Mouse (Mus musculus) hindlimb bud, embryonic 11.5 days (tissue): ENCODE measurements at regions not wholly inside any gene's neighbourhood (a gene's known extent, or its start where the extent isn't known, plus 50 kb on each side); places are given as distances from the start of the nearest gene placed in this dataset.

Experiments
- DNase-seq: peaks from one replicate; pipeline ENCODE4 v3.0.0-alpha.2; 2012; ENCODE audit warnings: low read depth, low spot score; ENCODE audit errors: extremely low spot score

GRCm38 (mm10) chr15:87074559-87074958, 469.5 kb upstream of the Fam19a5 start:
- DNase-seq, result no peak

- no peak for DNase-seq
These were observed 454.3 kb upstream of the Fam19a5 start for GRCm38 (mm10) chr15:87089827-87090226.

GRCm38 (mm10) chr15:87091048-87091777, 452.9 kb upstream of the Fam19a5 start:
- no peak for DNase-seq

- no peak for DNase-seq
These were observed 446.9 kb upstream of the Fam19a5 start for GRCm38 (mm10) chr15:87097206-87097605.

- DNase-seq, result no peak
These were observed 443.0 kb upstream of the Fam19a5 start for GRCm38 (mm10) chr15:87101146-87101545.

GRCm38 (mm10) chr15:87102211-87102610, 441.9 kb upstream of the Fam19a5 start:
- DNase-seq, result no peak

- no peak for DNase-seq
These were observed 438.1 kb upstream of the Fam19a5 start for GRCm38 (mm10) chr15:87105951-87106350.

- DNase-seq, result no peak
These were observed 436.4 kb upstream of the Fam19a5 start for GRCm38 (mm10) chr15:87107701-87108100.

- DNase-seq, result no peak
These were observed 435.7 kb upstream of the Fam19a5 start for GRCm38 (mm10) chr15:87108411-87108810.

GRCm38 (mm10) chr15:87122656-87123055, 421.4 kb upstream of the Fam19a5 start:
- DNase-seq, result no peak

- no peak for DNase-seq
These were observed 418.5 kb upstream of the Fam19a5 start for GRCm38 (mm10) chr15:87125427-87126148.

- DNase-seq, result no peak
These were observed 405.2 kb upstream of the Fam19a5 start for GRCm38 (mm10) chr15:87138870-87139269.

- DNase-seq, result no peak
These were observed 375.0 kb upstream of the Fam19a5 start for GRCm38 (mm10) chr15:87169136-87169535.

GRCm38 (mm10) chr15:87170890-87171289, 373.2 kb upstream of the Fam19a5 start:
- DNase-seq, result no peak

- no peak for DNase-seq
These were observed 371.0 kb upstream of the Fam19a5 start for GRCm38 (mm10) chr15:87173096-87173495.

GRCm38 (mm10) chr15:87178646-87179045, 365.5 kb upstream of the Fam19a5 start:
- DNase-seq, result no peak

- DNase-seq, result no peak
These were observed 363.3 kb upstream of the Fam19a5 start for GRCm38 (mm10) chr15:87180836-87181235.

- DNase-seq, result no peak
These were observed 359.9 kb upstream of the Fam19a5 start for GRCm38 (mm10) chr15:87184248-87184647.

GRCm38 (mm10) chr15:87188816-87189455, 355.2 kb upstream of the Fam19a5 start:
- DNase-seq, result no peak

GRCm38 (mm10) chr15:87191901-87192300, 352.2 kb upstream of the Fam19a5 start:
- no peak for DNase-seq

- DNase-seq, result no peak
These were observed 347.7 kb upstream of the Fam19a5 start for GRCm38 (mm10) chr15:87196306-87196893.

- DNase-seq, result no peak
These were observed 344.5 kb upstream of the Fam19a5 start for GRCm38 (mm10) chr15:87199641-87200040.
